Mouse (Mus musculus) midbrain, embryonic 10.5 days (tissue): ENCODE measurements at regions not wholly inside any gene's neighbourhood (a gene's known extent, or its start where the extent isn't known, plus 50 kb on each side); places are given as distances from the start of the nearest gene placed in this dataset.
A peak's percentile ranks its signal among the peaks of the same experiment; 100 is the strongest.

ENCODE experiments used
- DNase-seq: peaks from one replicate; pipeline ENCODE4 v3.0.0-alpha.2; 2017; ENCODE audit warnings: low spot score
- H3K27ac ChIP-seq: fragments of 300-500 bp; sonication (generic); replicated peaks from 2 replicates; pipeline ENCODE4 v1.5.1; 2016; ENCODE audit warnings: mild to moderate bottlenecking
- H3K27me3 ChIP-seq: fragments of 300-500 bp; sonication (generic); 2 replicates; pipeline ENCODE4 v1.6.1; 2016; ENCODE audit warnings: low read depth, mild to moderate bottlenecking; ENCODE audit not compliant: poor library complexity, severe bottlenecking
- H3K36me3 ChIP-seq: fragments of 300-500 bp; sonication (generic); 2 replicates; pipeline ENCODE4 v1.6.1; 2016; ENCODE audit warnings: mild to moderate bottlenecking, moderate library complexity
- H3K4me1 ChIP-seq: fragments of 300-500 bp; sonication (generic); 2 replicates; pipeline ENCODE4 v1.6.1; 2016
- H3K4me3 ChIP-seq: fragments of 300-500 bp; sonication (generic); 2 replicates; pipeline ENCODE4 v1.5.1; 2016; ENCODE audit warnings: mild to moderate bottlenecking, moderate library complexity
- H3K9me3 ChIP-seq: fragments of 300-500 bp; sonication (generic); replicated peaks from 2 replicates; pipeline ENCODE4 v1.6.1; 2016; ENCODE audit warnings: mild to moderate bottlenecking
- WGBS: fragments of 180-500 bp; shearing (Covaris S2); methylation state at CpG from one replicate; pipeline ENCODE4 v1.1.7; 2016; 5-methylcytosine and 5-hydroxymethylcytosine counted together

DNA sequence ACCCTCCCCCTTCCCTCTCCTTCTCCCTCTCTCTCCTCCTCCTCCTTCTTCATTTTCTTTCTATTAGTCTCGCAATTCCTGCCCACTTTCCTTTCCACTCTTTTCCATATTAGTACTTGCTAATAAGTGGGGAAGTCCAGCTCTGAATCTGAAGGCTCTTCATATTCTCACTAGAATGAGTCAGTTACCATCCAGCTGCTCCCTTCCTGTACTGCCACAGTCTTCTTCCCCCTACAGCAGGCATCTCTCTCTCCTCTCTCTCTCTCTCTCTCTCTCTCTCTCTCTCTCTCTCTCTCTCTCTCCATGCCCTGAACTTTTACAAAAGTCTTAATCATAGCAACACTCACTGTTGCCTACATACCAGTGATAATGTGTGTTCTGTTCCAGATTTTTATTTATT is 226.6 kb upstream of the Pter start:
- Histone ChIP-seq H3K27ac (no peak overlapping the region), H3K4me3 (no peak overlapping the region), H3K27me3 (no peaks in the 10 kb centered on the region), H3K4me1 (no peaks in the 10 kb centered on the region), H3K9me3 (no peaks in the 10 kb centered on the region), H3K36me3 (no peaks in the 10 kb centered on the region)
- DNase-seq: no peak
- 71% methylated on average over 1 of the region's 1 CpGs for WGBS

DNA sequence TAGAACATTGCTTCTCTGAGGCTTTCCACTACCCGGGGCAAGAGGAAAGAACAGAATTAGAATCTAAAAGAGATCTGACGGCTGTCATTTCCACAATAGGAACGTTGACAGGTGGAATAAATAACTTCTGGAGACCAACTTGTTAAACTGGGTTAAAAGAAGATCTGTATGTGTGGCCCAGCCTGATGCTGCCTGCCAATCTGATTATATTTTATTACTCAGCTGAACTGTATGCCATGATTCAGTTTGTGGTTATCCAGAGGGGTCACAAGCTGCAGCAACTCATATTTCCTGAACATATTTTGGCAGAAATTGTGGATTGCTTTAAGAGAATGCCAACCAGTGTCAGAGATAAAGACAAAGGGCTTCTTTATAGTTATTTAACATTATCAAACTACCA is 224.5 kb upstream of the Pter start:
- H3K4me3 ChIP-seq: no peak overlapping the region
- H3K36me3 ChIP-seq: no peaks in the 10 kb centered on the region
- H3K4me1 ChIP-seq: no peaks in the 10 kb centered on the region
- H3K27ac ChIP-seq: no peak overlapping the region
- no peaks in the 10 kb centered on the region for H3K27me3 ChIP-seq
- DNase-seq: no peak
- H3K9me3 ChIP-seq: no peaks in the 10 kb centered on the region
- 74% methylated on average over 3 of the region's 3 CpGs for WGBS

DNA sequence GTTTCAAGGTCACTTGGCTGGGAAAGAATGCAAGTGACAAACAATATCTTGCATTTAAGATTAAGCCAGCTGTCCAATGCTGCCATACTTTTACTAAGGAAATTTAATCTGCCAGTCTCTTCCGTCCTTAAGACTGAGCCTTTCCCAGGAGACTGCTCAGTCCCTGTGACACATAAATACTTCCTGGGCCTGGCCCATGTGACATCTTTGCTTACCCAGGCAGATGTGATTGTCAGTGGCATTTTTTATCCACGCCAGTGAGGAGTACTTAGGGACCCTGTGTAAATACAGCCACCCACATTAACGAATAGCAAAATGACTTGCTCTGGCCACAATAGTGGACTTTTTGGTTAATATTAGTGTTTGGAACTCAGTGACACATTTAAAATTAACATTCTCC is 216.3 kb upstream of the Pter start:
- Histone ChIP-seq H3K9me3 (no peaks in the 10 kb centered on the region), H3K27ac (no peak overlapping the region), H3K27me3 (no peaks in the 10 kb centered on the region), H3K4me3 (no peak overlapping the region), H3K4me1 (0 out of 2 replicates have a peak, but pooled peaks cover 3% of the 10 kb centered on the region), H3K36me3 (no peaks in the 10 kb centered on the region)
- WGBS: 70% methylated on average over 3 of the region's 3 CpGs
- DNase-seq: no peak

- no peaks in the 10 kb centered on the region for H3K27me3 ChIP-seq
- no peak overlapping the region for H3K4me3 ChIP-seq
- no peak overlapping the region for H3K27ac ChIP-seq
- 60% methylated on average over 16 of the region's 16 CpGs for WGBS
- peak; percentile 30 for DNase-seq
- H3K9me3 ChIP-seq: no peaks in the 10 kb centered on the region
- H3K36me3 ChIP-seq: no peaks in the 10 kb centered on the region
- 0 out of 2 replicates have a peak, but pooled peaks cover 3% of the 10 kb centered on the region for H3K4me1 ChIP-seq
These were observed 214.5 kb upstream of the Pter start for GRCm38 (mm10) chr2:12709156-12709923.

DNA sequence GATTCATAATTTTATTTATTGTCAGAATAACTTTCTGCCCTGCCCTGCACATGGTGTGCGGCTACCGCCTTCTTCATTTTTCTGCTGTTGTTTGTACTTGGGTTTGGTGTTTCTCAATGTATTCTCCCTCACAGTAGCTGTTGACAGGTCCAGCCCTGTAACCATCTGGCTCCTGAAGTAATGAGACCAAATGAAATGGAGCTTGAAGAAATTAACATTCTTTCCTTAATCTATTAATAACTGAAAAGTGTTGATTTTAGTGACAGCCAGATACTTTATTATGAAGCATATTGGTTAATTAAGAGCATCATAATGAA is 214.0 kb upstream of the Pter start:
- 0 out of 2 replicates have a peak, but pooled peaks cover 3% of the 10 kb centered on the region for H3K4me1 ChIP-seq
- H3K9me3 ChIP-seq: no peaks in the 10 kb centered on the region
- 92% methylated on average over 2 of the region's 2 CpGs for WGBS
- no peaks in the 10 kb centered on the region for H3K36me3 ChIP-seq
- no peak overlapping the region for H3K4me3 ChIP-seq
- H3K27ac ChIP-seq: no peak overlapping the region
- DNase-seq: no peak
- H3K27me3 ChIP-seq: no peaks in the 10 kb centered on the region

DNA sequence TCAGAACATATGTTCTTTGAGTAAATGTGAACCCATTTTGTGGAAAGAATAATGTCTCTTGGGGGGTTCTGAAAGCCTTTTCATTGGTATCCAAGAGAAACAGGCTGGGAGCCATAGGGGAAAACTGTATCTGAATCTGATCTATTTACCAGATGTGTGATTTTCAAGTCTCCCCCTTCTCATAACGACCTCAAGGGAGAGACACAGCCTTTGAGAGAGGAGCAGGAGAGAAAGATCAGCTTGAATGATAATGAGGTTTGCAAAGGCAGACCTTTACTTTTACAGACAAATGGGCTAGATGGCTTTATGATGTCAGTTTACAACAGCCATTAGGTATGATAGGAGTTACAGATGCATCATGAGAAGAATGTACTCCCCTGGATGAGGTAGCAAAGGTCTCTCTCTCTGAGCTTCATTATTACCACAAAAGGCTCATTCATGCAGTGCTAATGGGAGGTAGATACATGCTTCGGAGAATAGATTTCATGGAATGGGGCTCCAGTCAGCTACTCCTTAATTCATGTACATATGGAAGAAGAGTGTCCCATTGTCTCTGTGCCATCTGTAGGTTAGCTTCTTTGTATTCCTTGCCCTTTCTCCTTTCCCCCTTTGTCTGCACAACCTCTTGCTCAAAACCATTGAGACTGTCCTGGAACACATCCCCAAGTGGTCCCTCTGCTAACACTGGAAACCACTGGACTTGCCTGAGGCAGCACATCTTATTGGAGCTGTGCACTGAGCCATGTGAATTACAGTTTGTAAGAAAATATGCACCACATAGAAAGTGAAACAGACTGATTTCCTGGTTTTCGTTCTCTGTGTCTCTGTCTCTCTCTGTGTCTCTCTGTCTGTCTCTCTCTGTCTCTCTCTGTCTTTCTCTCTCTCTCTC is 207.5 kb upstream of the Pter start:
- Histone ChIP-seq H3K9me3 (no peaks in the 10 kb centered on the region), H3K27ac (no peak overlapping the region), H3K36me3 (no peaks in the 10 kb centered on the region), H3K27me3 (no peaks in the 10 kb centered on the region), H3K4me1 (peaks cover 11% of the 10 kb centered on the region; the same call in 1 of the 2 replicates), H3K4me3 (no peak overlapping the region)
- no peak for DNase-seq
- WGBS: 58% methylated on average over 3 of the region's 3 CpGs

DNA sequence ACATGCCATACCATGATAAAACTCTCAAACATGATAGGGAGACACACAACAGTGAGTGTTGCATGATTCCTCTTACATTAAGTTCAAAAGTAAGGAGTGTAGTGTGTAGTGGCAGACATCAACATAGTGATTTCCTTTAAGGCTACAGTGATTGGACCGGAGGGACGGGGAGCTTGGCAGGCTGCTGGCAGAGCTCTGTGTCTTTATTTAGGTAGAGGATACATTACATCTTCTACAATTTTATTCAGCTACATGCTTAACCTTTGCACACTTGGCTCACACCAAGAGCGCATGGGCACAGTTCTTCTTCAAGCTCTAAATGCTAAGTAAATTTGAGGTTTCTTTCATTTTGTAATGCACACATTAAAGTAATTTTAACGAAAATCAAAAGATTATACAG is 194.6 kb upstream of the Pter start:
- Histone ChIP-seq H3K36me3 (no peaks in the 10 kb centered on the region), H3K4me3 (no peak overlapping the region), H3K27me3 (no peaks in the 10 kb centered on the region), H3K27ac (no peak overlapping the region), H3K9me3 (no peaks in the 10 kb centered on the region), H3K4me1 (no peaks in the 10 kb centered on the region)
- WGBS: 87% methylated on average over 4 of the region's 4 CpGs
- DNase-seq: no peak

GRCm38 (mm10) chr2:12737140-12737539 is 186.7 kb upstream of the Pter start:
- DNase-seq: no peak
- no peaks in the 10 kb centered on the region for H3K4me1 ChIP-seq
- no peak overlapping the region for H3K27ac ChIP-seq
- 50% methylated on average over 2 of the region's 2 CpGs for WGBS
- no peaks in the 10 kb centered on the region for H3K36me3 ChIP-seq
- H3K27me3 ChIP-seq: no peaks in the 10 kb centered on the region
- no peak overlapping the region for H3K4me3 ChIP-seq
- no peaks in the 10 kb centered on the region for H3K9me3 ChIP-seq

GRCm38 (mm10) chr2:12746856-12747255 is 177.0 kb upstream of the Pter start:
- 94% methylated on average over 1 of the region's 1 CpGs for WGBS
- Histone ChIP-seq H3K4me3 (no peak overlapping the region), H3K27ac (no peak overlapping the region), H3K9me3 (no peaks in the 10 kb centered on the region), H3K36me3 (no peaks in the 10 kb centered on the region), H3K27me3 (no peaks in the 10 kb centered on the region), H3K4me1 (no peaks in the 10 kb centered on the region)
- no peak for DNase-seq

GRCm38 (mm10) chr2:12758816-12759215 is 165.0 kb upstream of the Pter start:
- WGBS: 80% methylated on average over 1 of the region's 1 CpGs
- H3K27me3 ChIP-seq: no peaks in the 10 kb centered on the region
- H3K9me3 ChIP-seq: no peaks in the 10 kb centered on the region
- no peaks in the 10 kb centered on the region for H3K36me3 ChIP-seq
- no peak overlapping the region for H3K4me3 ChIP-seq
- DNase-seq: no peak
- H3K4me1 ChIP-seq: no peaks in the 10 kb centered on the region
- no peak overlapping the region for H3K27ac ChIP-seq

DNA sequence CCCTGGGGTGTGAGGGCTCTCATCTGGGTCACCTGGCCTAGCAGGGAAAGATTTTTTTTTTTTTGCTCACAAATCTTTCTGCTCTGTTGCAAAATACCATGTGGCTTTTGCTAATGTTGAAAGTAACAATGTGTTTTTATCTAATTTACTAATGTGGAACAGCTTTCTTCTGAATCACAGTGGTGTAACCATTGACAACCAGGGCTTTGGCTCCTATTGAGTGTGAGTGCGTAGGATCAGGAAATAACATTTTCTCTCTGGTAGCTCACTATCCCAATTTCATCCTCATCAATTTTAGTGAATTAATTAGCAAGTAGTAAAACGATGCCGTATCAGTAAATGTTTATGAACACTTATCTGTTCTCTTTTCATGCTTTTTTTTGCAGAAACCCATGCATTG is 163.9 kb upstream of the Pter start:
- 92% methylated on average over 3 of the region's 3 CpGs for WGBS
- no peaks in the 10 kb centered on the region for H3K9me3 ChIP-seq
- no peaks in the 10 kb centered on the region for H3K36me3 ChIP-seq
- H3K4me1 ChIP-seq: no peaks in the 10 kb centered on the region
- no peak overlapping the region for H3K4me3 ChIP-seq
- no peak overlapping the region for H3K27ac ChIP-seq
- H3K27me3 ChIP-seq: no peaks in the 10 kb centered on the region
- no peak for DNase-seq

DNA sequence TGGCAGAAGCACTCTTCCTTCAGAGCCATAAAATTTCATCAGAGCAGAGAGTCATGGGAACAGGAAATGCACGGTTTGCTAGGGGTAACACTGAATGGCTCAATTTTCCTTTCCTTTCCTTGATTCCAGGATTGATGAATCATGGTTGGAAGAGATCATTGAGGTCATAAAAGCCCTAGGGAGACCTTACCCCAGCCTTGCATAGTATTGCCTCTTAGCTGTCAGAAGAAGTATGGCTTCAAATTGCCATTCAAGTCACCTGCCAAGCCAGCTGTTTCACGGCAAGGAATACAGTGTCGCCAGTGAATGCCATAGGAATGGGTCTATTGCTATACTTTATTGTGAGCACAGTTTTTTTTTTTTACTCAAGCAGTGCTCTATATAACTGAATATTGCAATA is 162.4 kb upstream of the Pter start:
- Histone ChIP-seq H3K36me3 (no peaks in the 10 kb centered on the region), H3K27me3 (no peaks in the 10 kb centered on the region), H3K4me3 (no peak overlapping the region), H3K9me3 (no peaks in the 10 kb centered on the region), H3K4me1 (no peaks in the 10 kb centered on the region), H3K27ac (no peak overlapping the region)
- 95% methylated on average over 3 of the region's 3 CpGs for WGBS
- no peak for DNase-seq

- Histone ChIP-seq H3K27me3 (no peaks in the 10 kb centered on the region), H3K4me1 (no peaks in the 10 kb centered on the region), H3K4me3 (no peak overlapping the region), H3K27ac (no peak overlapping the region), H3K36me3 (no peaks in the 10 kb centered on the region), H3K9me3 (no peaks in the 10 kb centered on the region)
- no peak for DNase-seq
- WGBS: 82% methylated on average over 1 of the region's 1 CpGs
These were observed 159.3 kb upstream of the Pter start for GRCm38 (mm10) chr2:12764510-12764909.
